Mouse (Mus musculus) lung, embryonic 15.5 days (tissue): ENCODE measurements at regions not wholly inside any gene's neighbourhood (a gene's known extent, or its start where the extent isn't known, plus 50 kb on each side); places are given as distances from the start of the nearest gene placed in this dataset.

Experiments used
- ATAC-seq: fragments of 200-750 bp; cut with Nextera tagmentation; 2 replicates; pipeline ENCODE4 v1.8.0; 2017; ENCODE audit warnings: moderate number of reproducible peaks, borderline replicate concordance; ENCODE audit not compliant: low FRiP score, low TSS enrichment; ENCODE audit errors: extremely low read depth
- H3K27ac ChIP-seq: fragments of 300-500 bp; sonication (generic); 2 replicates; pipeline ENCODE4 v1.5.1; 2015; ENCODE audit warnings: moderate library complexity, mild to moderate bottlenecking, inconsistent platforms
- H3K27me3 ChIP-seq: fragments of 300-500 bp; sonication (generic); 2 replicates; pipeline ENCODE4 v1.6.1; 2015; ENCODE audit warnings: inconsistent platforms
- H3K36me3 ChIP-seq: fragments of 300-500 bp; sonication (generic); 2 replicates; pipeline ENCODE4 v1.6.1; 2015; ENCODE audit warnings: inconsistent platforms
- H3K4me1 ChIP-seq: fragments of 300-500 bp; sonication (generic); 2 replicates; pipeline ENCODE4 v1.6.1; 2015; ENCODE audit warnings: inconsistent platforms
- H3K4me2 ChIP-seq: fragments of 300-500 bp; sonication (generic); 2 replicates; pipeline ENCODE4 v1.6.1; 2015; ENCODE audit warnings: inconsistent platforms, mild to moderate bottlenecking, moderate library complexity
- H3K4me3 ChIP-seq: fragments of 300-500 bp; sonication (generic); 2 replicates; pipeline ENCODE4 v1.5.1; 2015; ENCODE audit warnings: mild to moderate bottlenecking, inconsistent platforms
- H3K9ac ChIP-seq: fragments of 300-500 bp; sonication (generic); 2 replicates; pipeline ENCODE4 v1.6.1; 2015; ENCODE audit warnings: inconsistent platforms
- H3K9me3 ChIP-seq: fragments of 300-500 bp; sonication (generic); 2 replicates; pipeline ENCODE4 v1.6.1; 2016; ENCODE audit warnings: inconsistent platforms
- WGBS: fragments of 180-500 bp; shearing (Covaris S2); methylation state at CpG from one replicate; pipeline ENCODE4 v1.1.7; 2015; 5-methylcytosine and 5-hydroxymethylcytosine counted together

- H3K9ac ChIP-seq = no peak overlapping the region
- WGBS = 46% methylated on average over 1 of the region's 1 CpGs
- no peak for ATAC-seq
- H3K4me3 ChIP-seq = no peak overlapping the region
- no peak overlapping the region for H3K4me2 ChIP-seq
- no peaks in the 10 kb centered on the region for H3K36me3 ChIP-seq
- H3K4me1 ChIP-seq = peaks cover 23% of the 10 kb centered on the region
- H3K27me3 ChIP-seq = no peaks in the 10 kb centered on the region; the same call in 1 of the 2 replicates
- no peaks in the 10 kb centered on the region for H3K9me3 ChIP-seq
- no peak overlapping the region for H3K27ac ChIP-seq
These were observed 364.0 kb upstream of the Ubash3b start for GRCm38 (mm10) chr9:41525534-41525933.

DNA sequence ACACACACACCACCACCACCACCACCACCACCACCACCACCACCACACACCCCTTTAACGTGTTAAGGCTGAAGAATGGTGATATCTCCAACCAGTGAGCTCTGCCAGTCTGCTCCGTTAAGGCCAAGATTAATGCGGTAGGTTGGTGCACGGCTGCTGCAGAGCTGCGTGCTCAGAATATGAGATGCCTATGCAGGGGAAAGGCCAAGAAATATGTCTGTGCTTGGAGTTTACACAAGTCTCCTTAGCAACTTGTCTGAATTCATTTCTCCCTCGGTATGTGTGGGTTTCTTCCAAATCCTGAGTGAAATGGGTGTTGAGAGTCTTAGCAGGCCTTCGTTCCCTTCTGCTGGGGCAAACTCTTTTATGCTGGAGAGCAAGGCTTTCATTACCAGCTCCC, 363.1 kb upstream of the Ubash3b start:
- 43% methylated on average over 7 of the region's 7 CpGs for WGBS
- no peak for ATAC-seq

DNA sequence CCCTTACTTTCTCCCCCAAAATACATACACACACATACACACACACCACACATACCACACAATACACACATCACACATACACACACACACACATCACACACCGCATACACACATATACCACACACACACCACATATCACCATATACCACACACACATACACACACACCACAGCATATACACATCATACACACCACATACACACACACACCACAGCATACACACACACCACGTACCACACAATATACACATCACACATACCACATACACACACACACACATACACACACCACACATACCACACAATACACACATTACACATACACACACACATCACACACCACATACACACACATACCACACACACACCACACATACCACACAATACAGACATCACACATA, 362.5 kb upstream of the Ubash3b start:
- H3K4me1 ChIP-seq = peaks cover 23% of the 10 kb centered on the region
- H3K4me2 ChIP-seq = no peak overlapping the region
- ATAC-seq = no peak
- no peaks in the 10 kb centered on the region for H3K36me3 ChIP-seq
- H3K4me3 ChIP-seq = no peak overlapping the region
- WGBS = 92% methylated on average over 2 of the region's 2 CpGs
- H3K9ac ChIP-seq = no peak overlapping the region
- no peaks in the 10 kb centered on the region for H3K9me3 ChIP-seq
- no peak overlapping the region for H3K27ac ChIP-seq
- no peaks in the 10 kb centered on the region; the same call in 1 of the 2 replicates for H3K27me3 ChIP-seq

More for the DNA sequence above, 363.1 kb upstream of the Ubash3b start:
- no peak overlapping the region for H3K9ac ChIP-seq
- no peak overlapping the region for H3K27ac ChIP-seq
- no peak overlapping the region for H3K4me2 ChIP-seq
- no peaks in the 10 kb centered on the region for H3K9me3 ChIP-seq
- H3K27me3 ChIP-seq = no peaks in the 10 kb centered on the region; the same call in 1 of the 2 replicates
- peaks cover 23% of the 10 kb centered on the region for H3K4me1 ChIP-seq
- no peak overlapping the region for H3K4me3 ChIP-seq
- no peaks in the 10 kb centered on the region for H3K36me3 ChIP-seq

GRCm38 (mm10) chr9:41522302-41522701, 360.8 kb upstream of the Ubash3b start:
- Histone ChIP-seq H3K4me1 (peaks cover 23% of the 10 kb centered on the region), H3K36me3 (no peaks in the 10 kb centered on the region), H3K9ac (no peak overlapping the region), H3K27me3 (no peaks in the 10 kb centered on the region), H3K9me3 (no peaks in the 10 kb centered on the region), H3K4me2 (no peak overlapping the region), H3K27ac (no peak overlapping the region), H3K4me3 (no peak overlapping the region)
- 75% methylated on average over 1 of the region's 1 CpGs for WGBS
- ATAC-seq = no peak

DNA sequence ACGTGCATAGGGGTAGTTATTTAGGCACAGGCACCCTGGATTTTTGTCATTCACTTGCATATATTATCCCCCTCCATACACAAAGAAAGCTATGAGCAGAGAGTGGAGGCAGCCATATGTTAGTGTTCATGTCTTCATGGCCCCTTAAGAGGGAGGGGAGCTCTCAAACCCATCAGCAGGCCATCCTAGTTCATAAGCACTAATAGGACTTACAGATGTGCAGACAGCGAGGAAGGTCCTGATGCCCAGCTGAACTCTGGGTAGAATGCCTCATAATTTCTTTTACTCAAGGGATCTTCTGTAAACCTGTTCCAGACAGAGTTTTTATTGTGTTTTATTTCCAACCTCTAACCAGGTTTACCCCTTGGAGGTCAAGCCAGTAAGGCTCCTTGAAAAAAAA, 356.3 kb upstream of the Ubash3b start:
- Histone ChIP-seq H3K4me1 (no peaks in the 10 kb centered on the region), H3K36me3 (no peaks in the 10 kb centered on the region), H3K9me3 (no peaks in the 10 kb centered on the region), H3K9ac (no peak overlapping the region), H3K27ac (no peak overlapping the region), H3K4me3 (no peak overlapping the region), H3K4me2 (no peak overlapping the region), H3K27me3 (no peaks in the 10 kb centered on the region)
- WGBS = 77% methylated on average over 2 of the region's 2 CpGs
- ATAC-seq = no peak

- no peak for ATAC-seq
- WGBS = 60% methylated on average over 2 of the region's 2 CpGs
- Histone ChIP-seq H3K9ac (no peak overlapping the region), H3K27me3 (no peaks in the 10 kb centered on the region), H3K27ac (no peak overlapping the region), H3K9me3 (no peaks in the 10 kb centered on the region), H3K4me1 (no peaks in the 10 kb centered on the region), H3K36me3 (no peaks in the 10 kb centered on the region), H3K4me2 (no peak overlapping the region), H3K4me3 (no peak overlapping the region)
These were observed 355.7 kb upstream of the Ubash3b start for GRCm38 (mm10) chr9:41517053-41517696.

DNA sequence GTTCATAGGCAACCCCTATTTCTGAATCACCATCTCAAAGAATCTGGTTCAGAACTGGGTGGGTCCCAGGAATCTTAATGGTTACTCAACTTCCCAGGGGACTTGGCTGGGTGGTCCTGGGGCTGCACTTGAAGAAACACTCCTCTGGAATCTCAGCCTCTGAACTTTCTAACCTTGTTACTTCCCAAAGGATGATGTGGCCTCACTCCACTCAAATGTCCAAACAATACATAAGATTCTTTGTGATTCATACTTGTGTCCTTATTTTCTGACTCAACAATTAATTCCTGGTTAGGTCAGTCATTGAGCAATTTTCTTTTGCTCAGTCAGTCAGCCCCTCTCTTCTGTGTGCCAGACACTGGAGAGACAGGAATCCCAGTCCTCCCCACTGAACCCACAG, 353.7 kb upstream of the Ubash3b start:
- no peaks in the 10 kb centered on the region for H3K36me3 ChIP-seq
- H3K27ac ChIP-seq = no peak overlapping the region
- H3K4me3 ChIP-seq = no peak overlapping the region
- ATAC-seq = no peak
- H3K4me2 ChIP-seq = no peak overlapping the region
- H3K9me3 ChIP-seq = no peaks in the 10 kb centered on the region
- no peaks in the 10 kb centered on the region for H3K27me3 ChIP-seq
- H3K4me1 ChIP-seq = no peaks in the 10 kb centered on the region
- H3K9ac ChIP-seq = no peak overlapping the region

- no peak for ATAC-seq
- Histone ChIP-seq H3K4me1 (no peaks in the 10 kb centered on the region), H3K4me2 (no peak overlapping the region), H3K4me3 (no peak overlapping the region), H3K9me3 (no peaks in the 10 kb centered on the region), H3K27ac (no peak overlapping the region), H3K9ac (no peak overlapping the region), H3K27me3 (no peaks in the 10 kb centered on the region), H3K36me3 (no peaks in the 10 kb centered on the region)
- 16% methylated on average over 1 of the region's 1 CpGs for WGBS
These were observed 352.2 kb upstream of the Ubash3b start for GRCm38 (mm10) chr9:41513701-41514100.

DNA sequence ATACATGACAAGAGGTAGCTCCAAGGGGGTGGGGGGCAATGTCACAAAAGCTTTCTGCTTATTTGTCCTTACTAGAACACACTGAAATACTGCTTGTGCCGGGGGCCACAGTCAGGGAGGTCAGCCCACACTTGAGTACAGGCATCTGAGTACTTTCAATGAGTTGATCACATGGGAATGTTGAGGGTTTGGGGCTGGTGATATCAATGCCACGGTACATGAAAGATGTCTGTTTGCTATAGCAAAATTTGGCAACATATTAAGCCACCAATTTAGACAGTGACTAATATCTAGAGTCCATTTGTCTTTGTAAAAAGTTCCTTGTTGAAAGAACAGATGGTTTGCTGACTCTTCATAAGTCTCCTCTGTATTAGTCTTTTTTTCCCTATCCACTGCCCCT, 348.1 kb upstream of the Ubash3b start:
- H3K27me3 ChIP-seq = no peaks in the 10 kb centered on the region
- no peaks in the 10 kb centered on the region for H3K4me1 ChIP-seq
- no peak overlapping the region for H3K9ac ChIP-seq
- ATAC-seq = no peak
- no peak overlapping the region for H3K4me2 ChIP-seq
- no peaks in the 10 kb centered on the region for H3K9me3 ChIP-seq
- no peak overlapping the region for H3K27ac ChIP-seq
- H3K36me3 ChIP-seq = no peaks in the 10 kb centered on the region
- H3K4me3 ChIP-seq = no peak overlapping the region
- 53% methylated on average over 2 of the region's 2 CpGs for WGBS

- no peak overlapping the region for H3K27ac ChIP-seq
- H3K4me3 ChIP-seq = no peak overlapping the region
- H3K36me3 ChIP-seq = no peaks in the 10 kb centered on the region
- no peak for ATAC-seq
- H3K4me2 ChIP-seq = no peak overlapping the region
- 90% methylated on average over 5 of the region's 5 CpGs for WGBS
- no peak overlapping the region for H3K9ac ChIP-seq
- no peaks in the 10 kb centered on the region for H3K4me1 ChIP-seq
- H3K27me3 ChIP-seq = no peaks in the 10 kb centered on the region
- no peaks in the 10 kb centered on the region for H3K9me3 ChIP-seq
These were observed 347.2 kb upstream of the Ubash3b start for GRCm38 (mm10) chr9:41508746-41509145.

GRCm38 (mm10) chr9:41498326-41498725, 336.8 kb upstream of the Ubash3b start:
- Histone ChIP-seq H3K4me3 (no peak overlapping the region), H3K4me2 (no peak overlapping the region), H3K9ac (no peak overlapping the region), H3K27me3 (no peaks in the 10 kb centered on the region), H3K9me3 (no peaks in the 10 kb centered on the region), H3K4me1 (no peaks in the 10 kb centered on the region), H3K36me3 (no peaks in the 10 kb centered on the region), H3K27ac (no peak overlapping the region)
- WGBS = 73% methylated on average over 5 of the region's 5 CpGs
- no peak for ATAC-seq

- H3K9ac ChIP-seq = no peak overlapping the region
- no peak overlapping the region for H3K4me3 ChIP-seq
- H3K9me3 ChIP-seq = no peaks in the 10 kb centered on the region
- no peak overlapping the region for H3K4me2 ChIP-seq
- no peaks in the 10 kb centered on the region for H3K27me3 ChIP-seq
- no peak for ATAC-seq
- H3K4me1 ChIP-seq = no peaks in the 10 kb centered on the region
- no peak overlapping the region for H3K27ac ChIP-seq
- 81% methylated on average over 3 of the region's 3 CpGs for WGBS
- no peaks in the 10 kb centered on the region for H3K36me3 ChIP-seq
These were observed 328.6 kb upstream of the Ubash3b start for GRCm38 (mm10) chr9:41490112-41490511.

DNA sequence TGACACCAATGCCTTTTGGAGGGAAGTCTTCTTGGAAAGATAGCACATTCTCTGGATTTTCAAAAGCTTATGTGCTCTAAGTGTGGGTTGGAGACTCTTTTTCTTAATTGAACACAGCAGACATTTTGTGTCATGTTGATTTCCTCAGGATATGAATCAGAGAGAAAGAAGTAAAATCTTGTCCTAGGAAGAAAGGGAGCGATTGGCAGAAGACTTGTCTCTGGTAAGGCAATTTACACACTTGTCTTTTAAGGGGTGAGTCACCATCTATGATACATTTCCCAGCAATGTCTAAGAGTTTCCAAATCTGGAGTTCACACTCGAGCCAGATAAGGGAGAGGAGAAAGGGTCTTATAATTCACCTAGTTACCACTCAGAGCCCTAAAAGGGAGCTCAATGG, 326.5 kb upstream of the Ubash3b start:
- Histone ChIP-seq H3K27ac (no peak overlapping the region), H3K4me1 (no peaks in the 10 kb centered on the region), H3K9ac (no peak overlapping the region), H3K9me3 (no peaks in the 10 kb centered on the region), H3K4me2 (no peak overlapping the region), H3K27me3 (no peaks in the 10 kb centered on the region), H3K36me3 (no peaks in the 10 kb centered on the region), H3K4me3 (no peak overlapping the region)
- ATAC-seq = no peak
- WGBS = 65% methylated on average over 2 of the region's 2 CpGs
